Mouse (Mus musculus) neural tube, embryonic 12.5 days (tissue): Measurements from ENCODE around the gene Fermt1. TPM values are rescaled to one million over a fixed set of nuclear protein-coding genes. Genes with fewer than 3 reads are reported as not detected.

Experiments
- ATAC-seq: fragments of 200-750 bp; cut with Nextera tagmentation; 2 replicates; pipeline ENCODE4 v1.8.0; 2017; ENCODE audit warnings: low read depth, mild to moderate bottlenecking, moderate TSS enrichment, moderate library complexity; ENCODE audit not compliant: low FRiP score
- H3K27ac ChIP-seq: fragments of 300-500 bp; sonication (generic); 2 replicates; pipeline ENCODE4 v1.5.1; 2016
- H3K27me3 ChIP-seq: fragments of 300-500 bp; sonication (generic); replicated peaks from 2 replicates; pipeline ENCODE4 v1.6.1; 2016; ENCODE audit warnings: mild to moderate bottlenecking
- H3K36me3 ChIP-seq: fragments of 300-500 bp; sonication (generic); 2 replicates; pipeline ENCODE4 v1.6.1; 2016; ENCODE audit warnings: mild to moderate bottlenecking
- H3K4me1 ChIP-seq: fragments of 300-500 bp; sonication (generic); 2 replicates; pipeline ENCODE4 v1.6.1; 2016
- H3K4me2 ChIP-seq: fragments of 300-500 bp; sonication (generic); replicated peaks from 2 replicates; pipeline ENCODE4 v1.6.1; 2016; ENCODE audit warnings: mild to moderate bottlenecking
- H3K4me3 ChIP-seq: fragments of 300-500 bp; sonication (generic); 2 replicates; pipeline ENCODE4 v1.5.1; 2016
- H3K9ac ChIP-seq: fragments of 300-500 bp; sonication (generic); 2 replicates; pipeline ENCODE4 v1.6.1; 2016; ENCODE audit warnings: mild to moderate bottlenecking
- H3K9me3 ChIP-seq: fragments of 300-500 bp; sonication (generic); 2 replicates; pipeline ENCODE4 v1.6.1; 2016; ENCODE audit warnings: mild to moderate bottlenecking
- WGBS: fragments of 180-500 bp; shearing (Covaris S2); methylation state at CpG from one replicate; pipeline ENCODE4 v1.1.7; 2016; 5-methylcytosine and 5-hydroxymethylcytosine counted together
- polyA plus RNA-seq: library from polyadenylated mRNA; unstranded; fragments of >200 nt; fragmentation: Nextera tagmentation; extraction: Ambion mirVana; gene quantifications from 2 replicates; pipeline ENCODE4 v1.2.1, GENCODE M21; 2016

Gene Fermt1
- polyA plus RNA-seq, 1 experiment from 2014 or later, result 2.2 TPM

- no peak overlapping the region for H3K4me3 ChIP-seq
- no peaks in the 10 kb centered on the region for H3K36me3 ChIP-seq
- no peak overlapping the region for H3K27ac ChIP-seq
- no peak for ATAC-seq
- WGBS, result 74% methylated on average over 2 of the region's 2 CpGs
- no peaks in the 10 kb centered on the region for H3K4me1 ChIP-seq
- no peak overlapping the region for H3K4me2 ChIP-seq
- H3K9ac ChIP-seq, result no peak overlapping the region
- no peaks in the 10 kb centered on the region for H3K27me3 ChIP-seq
- H3K9me3 ChIP-seq, result no peaks in the 10 kb centered on the region
Measured at GRCm38 (mm10) chr2:132904961-132905360, 40.7 kb downstream of the Fermt1 start.

GRCm38 (mm10) chr2:132903498-132903897 is 42.2 kb downstream of the Fermt1 start:
- no peak overlapping the region for H3K4me2 ChIP-seq
- H3K9ac ChIP-seq, result no peak overlapping the region
- WGBS, result 42% methylated on average over 3 of the region's 3 CpGs
- ATAC-seq, result 0 out of 2 replicates have a peak, but pooled peaks have one; percentile 18
- H3K36me3 ChIP-seq, result no peaks in the 10 kb centered on the region
- no peaks in the 10 kb centered on the region for H3K9me3 ChIP-seq
- no peaks in the 10 kb centered on the region for H3K27me3 ChIP-seq
- no peaks in the 10 kb centered on the region for H3K4me1 ChIP-seq
- H3K4me3 ChIP-seq, result no peak overlapping the region
- H3K27ac ChIP-seq, result no peak overlapping the region

GRCm38 (mm10) chr2:132902056-132902455 is 43.6 kb downstream of the Fermt1 start:
- WGBS, result 56% methylated on average over 4 of the region's 4 CpGs

DNA sequence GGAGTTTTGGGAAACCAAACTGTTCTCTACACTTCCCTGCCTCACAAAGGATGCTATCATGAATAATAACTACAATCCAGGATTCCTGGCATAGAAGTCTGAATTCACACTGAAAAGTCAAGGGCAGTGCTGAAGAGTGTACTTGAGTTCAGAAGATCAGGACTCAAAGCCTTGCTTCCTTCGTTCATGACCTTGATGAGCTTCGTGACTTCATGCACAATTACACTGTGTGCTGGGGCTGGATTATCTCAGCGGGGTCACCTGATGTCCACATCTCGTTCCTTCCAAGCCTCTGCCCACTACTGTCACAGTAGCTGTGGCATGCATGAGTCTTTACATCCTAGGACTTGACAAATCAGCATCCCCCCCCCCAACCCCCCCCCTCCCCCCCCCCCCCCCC is 44.1 kb downstream of the Fermt1 start:
- Histone ChIP-seq H3K4me2 (no peak overlapping the region), H3K36me3 (no peaks in the 10 kb centered on the region), H3K9ac (no peak overlapping the region), H3K27ac (no peak overlapping the region), H3K27me3 (no peaks in the 10 kb centered on the region), H3K4me3 (no peak overlapping the region), H3K9me3 (no peaks in the 10 kb centered on the region), H3K4me1 (no peaks in the 10 kb centered on the region)
- ATAC-seq, result no peak
- 80% methylated on average over 4 of the region's 4 CpGs for WGBS

More at GRCm38 (mm10) chr2:132902056-132902455, 43.6 kb downstream of the Fermt1 start:
- no peaks in the 10 kb centered on the region for H3K27me3 ChIP-seq
- no peaks in the 10 kb centered on the region for H3K9me3 ChIP-seq
- no peak overlapping the region for H3K4me2 ChIP-seq
- ATAC-seq, result peak; percentile 49; the same call in 1 of the 2 replicates
- no peak overlapping the region for H3K9ac ChIP-seq
- no peak overlapping the region for H3K27ac ChIP-seq
- no peak overlapping the region for H3K4me3 ChIP-seq
- no peaks in the 10 kb centered on the region for H3K4me1 ChIP-seq
- no peaks in the 10 kb centered on the region for H3K36me3 ChIP-seq

DNA sequence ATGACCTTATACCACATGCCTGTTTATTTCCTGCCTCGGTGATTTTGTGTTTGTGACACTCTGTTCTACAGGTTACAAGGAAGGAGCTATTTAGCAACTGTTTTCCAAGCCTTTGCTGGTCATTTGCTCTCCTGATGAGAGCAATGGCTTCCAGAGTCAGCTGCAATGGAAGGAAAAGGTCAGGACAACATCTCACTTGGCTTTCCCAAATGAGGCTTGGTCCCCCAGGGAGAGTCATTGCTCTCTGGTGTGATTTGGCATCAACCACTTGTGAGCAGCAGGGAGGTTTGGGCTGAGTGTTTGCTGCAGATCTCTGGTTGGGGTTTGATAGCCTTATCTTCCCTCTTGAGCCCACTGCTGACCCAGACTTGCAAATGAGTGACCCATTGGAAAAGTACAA is 45.1 kb downstream of the Fermt1 start:
- H3K27me3 ChIP-seq, result no peaks in the 10 kb centered on the region
- no peak for ATAC-seq
- H3K36me3 ChIP-seq, result no peaks in the 10 kb centered on the region
- H3K4me1 ChIP-seq, result no peaks in the 10 kb centered on the region
- 84% methylated on average over 1 of the region's 1 CpGs for WGBS
- H3K27ac ChIP-seq, result no peak overlapping the region
- H3K9me3 ChIP-seq, result no peaks in the 10 kb centered on the region
- H3K4me3 ChIP-seq, result no peak overlapping the region
- no peak overlapping the region for H3K4me2 ChIP-seq
- H3K9ac ChIP-seq, result no peak overlapping the region

DNA sequence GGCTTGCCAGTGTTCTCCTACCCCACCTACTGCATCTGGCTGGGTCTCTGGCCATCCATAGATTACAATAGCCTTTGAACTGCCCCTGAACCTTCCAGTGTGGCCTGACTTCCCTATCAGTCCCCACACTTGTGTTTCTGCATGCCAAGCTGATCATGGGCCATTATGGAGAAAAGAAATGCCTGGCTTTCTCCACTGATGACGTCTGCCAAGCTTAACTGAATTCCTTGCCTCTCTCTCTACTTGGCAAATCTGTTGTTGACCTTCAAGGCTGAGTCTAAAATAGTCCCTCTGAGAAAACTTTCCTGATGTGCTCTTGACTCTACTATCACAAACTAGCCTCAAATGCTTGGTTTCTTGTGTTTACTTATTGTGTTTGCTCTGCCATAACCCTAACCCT is 47.5 kb downstream of the Fermt1 start:
- Histone ChIP-seq H3K9me3 (no peaks in the 10 kb centered on the region), H3K27ac (no peak overlapping the region), H3K4me3 (no peak overlapping the region), H3K4me1 (no peaks in the 10 kb centered on the region), H3K4me2 (no peak overlapping the region), H3K36me3 (no peaks in the 10 kb centered on the region), H3K27me3 (no peaks in the 10 kb centered on the region), H3K9ac (no peak overlapping the region)
- ATAC-seq, result no peak
- 55% methylated on average over 1 of the region's 1 CpGs for WGBS

DNA sequence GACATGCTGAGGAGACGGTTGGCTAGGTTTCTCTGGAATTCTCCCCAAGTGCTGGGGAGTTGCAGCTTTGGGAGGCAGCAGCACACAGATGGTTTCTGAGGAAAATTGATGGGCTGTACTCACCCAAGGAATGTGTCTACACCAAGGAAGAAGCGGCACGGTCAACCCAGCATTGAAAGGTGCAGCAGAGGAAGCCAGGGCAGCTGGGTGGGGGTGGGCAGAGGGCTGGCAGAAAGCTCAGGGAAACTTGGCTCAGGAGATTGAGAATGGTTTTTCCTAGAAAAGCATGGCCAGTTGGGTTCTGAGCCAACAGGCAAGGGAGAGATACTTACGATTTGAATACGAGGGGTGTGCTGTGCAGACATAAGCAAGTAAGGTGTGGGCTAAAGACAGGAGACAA is 51.9 kb downstream of the Fermt1 start:
- no peak for ATAC-seq
- no peak overlapping the region for H3K4me3 ChIP-seq
- no peak overlapping the region for H3K4me2 ChIP-seq
- WGBS, result 87% methylated on average over 5 of the region's 5 CpGs
- H3K4me1 ChIP-seq, result no peaks in the 10 kb centered on the region
- H3K27ac ChIP-seq, result no peak overlapping the region
- H3K36me3 ChIP-seq, result no peaks in the 10 kb centered on the region
- no peaks in the 10 kb centered on the region for H3K9me3 ChIP-seq
- H3K27me3 ChIP-seq, result no peaks in the 10 kb centered on the region
- no peak overlapping the region for H3K9ac ChIP-seq

DNA sequence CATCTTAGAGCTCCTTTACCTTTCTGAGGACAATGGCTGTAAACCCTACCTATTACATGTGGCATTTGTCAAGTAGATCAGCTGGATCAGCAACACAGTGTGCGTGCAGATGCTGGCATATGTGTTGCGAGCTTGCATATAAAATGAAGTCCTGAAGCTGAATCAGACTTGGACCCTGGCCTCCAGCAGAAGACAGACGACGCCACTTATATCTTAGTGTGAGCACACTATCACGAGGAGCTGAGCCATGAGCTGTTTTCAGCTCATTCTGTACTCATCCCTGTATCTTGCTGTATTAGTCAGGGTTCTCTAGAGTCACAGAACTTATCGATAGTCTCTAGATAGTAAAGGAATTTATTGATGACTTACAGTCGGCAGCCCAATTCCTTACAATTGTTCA is 60.4 kb downstream of the Fermt1 start:
- H3K4me1 ChIP-seq, result 0 out of 2 replicates have a peak, but pooled peaks cover 6% of the 10 kb centered on the region
- H3K27me3 ChIP-seq, result peaks cover 14% of the 10 kb centered on the region; the same call in 1 of the 2 replicates
- 90% methylated on average over 7 of the region's 7 CpGs for WGBS
- ATAC-seq, result no peak
- no peaks in the 10 kb centered on the region for H3K36me3 ChIP-seq
- H3K4me2 ChIP-seq, result no peak overlapping the region
- H3K27ac ChIP-seq, result no peak overlapping the region
- H3K9ac ChIP-seq, result no peak overlapping the region
- no peaks in the 10 kb centered on the region for H3K9me3 ChIP-seq
- H3K4me3 ChIP-seq, result no peak overlapping the region

DNA sequence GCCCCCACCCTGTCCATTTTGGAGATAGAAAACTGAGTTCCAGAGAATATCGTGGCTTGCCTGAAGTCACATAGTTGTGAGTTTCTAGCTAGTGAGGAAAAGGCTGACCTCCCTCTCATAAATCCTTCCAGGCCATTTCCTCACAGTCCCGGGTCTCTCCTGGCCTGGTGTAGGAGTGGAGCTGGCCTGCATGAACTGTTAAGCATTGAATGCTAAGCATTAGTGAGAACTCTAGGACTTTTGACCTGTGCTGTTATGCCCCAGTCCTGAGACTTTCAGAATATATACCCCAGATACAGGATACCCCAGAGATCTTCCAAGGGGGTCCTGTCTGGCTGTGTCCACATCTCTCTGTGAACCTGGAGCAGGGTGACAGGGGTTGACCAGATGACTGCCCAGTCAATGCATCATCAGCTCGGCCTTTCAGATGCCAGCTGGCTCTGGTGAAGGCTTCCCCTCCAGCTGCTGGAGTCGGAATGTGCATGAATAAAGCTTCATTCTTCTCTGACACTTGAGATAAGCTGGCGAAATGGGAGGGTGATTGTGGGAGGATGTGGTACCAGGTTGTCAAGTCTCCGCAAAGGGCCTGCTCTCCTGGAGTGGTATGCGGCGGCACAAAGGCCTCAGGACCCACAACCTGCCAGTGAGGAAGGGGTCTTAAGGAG is 61.3 kb downstream of the Fermt1 start:
- H3K4me2 ChIP-seq, result no peak overlapping the region
- H3K4me3 ChIP-seq, result no peak overlapping the region
- H3K27ac ChIP-seq, result no peak overlapping the region
- H3K36me3 ChIP-seq, result no peaks in the 10 kb centered on the region
- 81% methylated on average over 8 of the region's 8 CpGs for WGBS
- peaks cover 23% of the 10 kb centered on the region for H3K27me3 ChIP-seq
- ATAC-seq, result no peak
- no peaks in the 10 kb centered on the region for H3K9me3 ChIP-seq
- no peak overlapping the region for H3K9ac ChIP-seq
- H3K4me1 ChIP-seq, result peaks cover 13% of the 10 kb centered on the region

DNA sequence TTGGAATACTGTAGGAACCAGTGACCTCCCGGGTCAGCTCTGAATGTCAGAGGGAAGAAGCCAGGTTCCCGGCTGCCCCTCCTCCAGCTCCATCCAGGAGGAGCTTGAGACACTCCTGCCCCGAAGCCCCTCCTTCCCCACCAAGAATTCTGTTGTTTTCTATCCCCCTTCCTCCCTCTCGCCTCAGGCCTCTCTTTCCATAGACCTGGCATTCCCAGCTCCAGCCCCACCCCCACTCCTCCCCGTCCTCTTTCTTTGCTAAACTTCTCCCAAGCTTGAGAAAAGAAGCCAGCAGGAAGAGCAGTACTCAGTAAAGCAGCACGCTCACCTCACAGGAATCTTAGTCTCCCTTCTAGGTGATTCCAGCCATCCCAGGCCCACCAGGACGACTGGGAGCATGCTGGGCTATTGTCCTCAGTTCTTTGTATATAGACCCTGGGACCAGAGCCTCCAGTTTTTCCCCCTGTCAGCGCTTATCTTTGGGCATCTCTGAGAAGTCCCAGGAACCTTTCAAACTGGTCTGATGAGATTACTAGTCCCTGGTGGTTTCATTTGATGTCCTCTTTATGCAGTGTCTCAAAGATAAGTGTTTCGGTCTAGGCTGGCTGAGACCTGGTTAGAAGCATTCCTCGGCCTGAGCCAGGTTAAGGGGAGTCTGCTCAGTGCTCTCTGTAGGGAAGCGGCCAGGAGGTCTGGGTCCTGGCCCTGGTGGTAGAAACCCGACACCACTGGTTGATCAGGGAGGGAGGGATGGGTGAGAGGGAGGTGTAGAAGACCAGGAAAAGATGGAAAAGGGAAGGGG is 64.7 kb downstream of the Fermt1 start, which contains the start of gene Lrrn4:
Gene Lrrn4, minus strand, starts transcription at position 48 of the 802 bp plus-strand sequence.
- WGBS, result 7% methylated on average over 12 of the region's 12 CpGs
- ATAC-seq, result no peak
- H3K27me3 ChIP-seq, result peaks cover 41% of the 10 kb centered on the region
- no peak within 1 kb of the TSS for H3K27ac ChIP-seq
- peak within 1 kb of the TSS; percentile 51 for H3K4me3 ChIP-seq
- H3K36me3 ChIP-seq, result no peaks in the 10 kb centered on the region
- H3K4me1 ChIP-seq, result peaks cover 22% of the 10 kb centered on the region
- no peak within 1 kb of the TSS for H3K9ac ChIP-seq
- H3K9me3 ChIP-seq, result no peaks in the 10 kb centered on the region
- H3K4me2 ChIP-seq, result peak within 1 kb of the TSS; percentile 97

- peaks cover 22% of the 10 kb centered on the region for H3K4me1 ChIP-seq
- H3K27ac ChIP-seq, result no peak overlapping the region
- H3K4me2 ChIP-seq, result peak overlapping the region; percentile 97
- H3K36me3 ChIP-seq, result no peaks in the 10 kb centered on the region
- H3K27me3 ChIP-seq, result peaks cover 45% of the 10 kb centered on the region
- H3K9me3 ChIP-seq, result no peaks in the 10 kb centered on the region
- peak overlapping the region; percentile 22; the same call in 1 of the 2 replicates for H3K9ac ChIP-seq
- peak overlapping the region; percentile 51 for H3K4me3 ChIP-seq
- peak; percentile 75 for ATAC-seq
- under 1% methylated on average over 58 of the region's 58 CpGs for WGBS
Measured at GRCm38 (mm10) chr2:132879261-132880044, 66.3 kb downstream of the Fermt1 start.

- H3K4me2 ChIP-seq, result no peak overlapping the region
- H3K4me3 ChIP-seq, result no peak overlapping the region
- no peak overlapping the region for H3K9ac ChIP-seq
- H3K36me3 ChIP-seq, result no peaks in the 10 kb centered on the region
- no peaks in the 10 kb centered on the region for H3K9me3 ChIP-seq
- peaks cover 22% of the 10 kb centered on the region for H3K4me1 ChIP-seq
- peaks cover 45% of the 10 kb centered on the region for H3K27me3 ChIP-seq
- WGBS, result 77% methylated on average over 1 of the region's 1 CpGs
- no peak for ATAC-seq
- H3K27ac ChIP-seq, result no peak overlapping the region
Measured at GRCm38 (mm10) chr2:132876991-132877390, 68.7 kb downstream of the Fermt1 start.
